Mouse (Mus musculus) kidney, postnatal 10 days (tissue): ENCODE measurements around the gene Dusp3.
A peak's percentile ranks its signal among the peaks of the same experiment; 100 is the strongest.

Experiments used
- DNase-seq: peaks from one replicate; pipeline ENCODE4 v3.0.0; 2021; ENCODE audit warnings: mixed read lengths

The Dusp3 gene

GRCm38 (mm10) chr11:101973496-101973895 lies 13.3 kb downstream of the Dusp3 start:
- DNase-seq = no peak

GRCm38 (mm10) chr11:101972651-101973050 lies 14.2 kb downstream of the Dusp3 start:
- DNase-seq = no peak

GRCm38 (mm10) chr11:101972097-101972496 lies 14.7 kb downstream of the Dusp3 start:
- DNase-seq = no peak

- peak; percentile 57 for DNase-seq
These were observed 15.4 kb downstream of the Dusp3 start for GRCm38 (mm10) chr11:101971410-101971809.

DNA sequence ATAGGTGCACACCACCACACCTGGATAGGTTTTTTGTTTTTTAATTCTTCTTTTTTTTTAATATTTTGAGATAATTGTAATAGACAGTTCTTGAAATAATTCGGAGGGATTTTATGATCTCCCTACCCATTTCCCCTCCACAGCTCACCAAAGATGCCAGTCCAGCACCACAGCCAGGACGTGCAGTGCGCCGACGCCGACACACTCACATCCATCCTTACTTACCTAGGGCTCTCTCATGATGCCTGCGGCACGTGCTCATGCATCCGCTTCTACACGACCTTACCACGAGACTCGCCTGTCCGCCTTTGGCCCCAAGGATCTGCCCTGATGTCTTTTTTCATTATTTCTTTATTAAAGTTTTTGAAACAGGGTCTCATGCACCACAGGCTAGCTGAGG lies 17.0 kb downstream of the Dusp3 start:
- DNase-seq = no peak

DNA sequence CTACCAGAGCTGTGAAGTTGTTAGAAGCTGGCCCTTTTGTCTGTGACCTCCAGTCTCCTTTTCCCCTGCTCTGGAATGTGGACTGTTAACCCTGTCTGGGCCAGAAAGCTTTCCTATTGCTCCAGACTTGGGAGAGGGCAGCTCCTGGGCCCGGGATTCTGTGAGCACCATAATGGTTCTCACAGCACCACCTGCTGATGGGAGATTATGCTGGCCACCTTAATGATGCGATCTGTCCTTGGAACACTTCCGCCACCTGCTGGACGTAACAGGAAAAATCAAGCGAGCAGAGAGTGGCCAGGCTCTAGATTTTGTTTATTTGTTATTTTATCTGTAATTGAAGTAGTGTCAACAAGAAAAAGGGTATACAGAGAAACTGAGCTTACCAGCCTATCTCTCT lies 18.0 kb downstream of the Dusp3 start:
- DNase-seq = peak; percentile 92

DNA sequence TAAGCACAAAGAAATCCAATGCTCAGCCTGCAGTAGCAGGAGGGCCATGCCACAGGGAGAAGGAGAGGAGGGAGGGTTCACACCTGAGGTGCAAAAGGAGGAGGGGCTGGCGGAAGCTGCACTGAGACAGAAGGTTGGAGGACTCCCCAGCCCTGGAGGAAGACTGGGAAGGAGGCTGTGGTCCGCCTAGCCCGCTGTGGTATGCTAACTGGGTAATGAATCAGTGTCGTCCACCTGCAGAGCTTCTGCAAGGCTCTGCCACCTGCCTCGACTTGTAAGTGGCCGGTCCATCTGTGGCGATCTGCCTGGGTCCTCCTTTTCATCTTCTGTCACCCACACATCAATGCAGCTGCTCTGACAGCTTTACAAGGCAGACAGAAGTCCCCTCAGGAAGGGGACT lies 18.5 kb downstream of the Dusp3 start:
- no peak for DNase-seq

- DNase-seq = no peak
These were observed 19.7 kb downstream of the Dusp3 start, which contains the start of gene Sost for GRCm38 (mm10) chr11:101966965-101967614. Gene Sost, minus strand, starts transcription at chr11:101967015.

GRCm38 (mm10) chr11:101965553-101965952 lies 21.3 kb downstream of the Dusp3 start:
- DNase-seq = no peak

DNA sequence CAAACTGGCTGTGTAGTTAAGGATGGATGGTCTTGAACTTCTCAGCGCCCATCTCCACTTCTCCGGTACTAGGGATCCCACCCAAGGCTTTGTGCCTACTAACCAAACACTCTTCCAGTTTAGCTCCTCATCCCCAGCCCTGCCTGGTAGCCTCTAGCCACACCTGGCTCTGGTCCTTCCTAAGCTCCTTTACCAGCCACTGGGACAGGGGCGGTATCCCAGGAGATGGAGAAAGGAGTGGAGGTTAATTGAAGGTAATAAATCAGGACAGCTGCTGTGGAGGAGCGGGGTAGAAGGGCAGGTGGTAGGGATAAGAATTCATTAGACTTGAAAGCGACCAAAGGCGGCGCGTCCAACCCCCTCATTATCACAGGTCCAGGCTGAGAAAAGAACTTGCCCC lies 22.2 kb downstream of the Dusp3 start:
- no peak for DNase-seq

DNA sequence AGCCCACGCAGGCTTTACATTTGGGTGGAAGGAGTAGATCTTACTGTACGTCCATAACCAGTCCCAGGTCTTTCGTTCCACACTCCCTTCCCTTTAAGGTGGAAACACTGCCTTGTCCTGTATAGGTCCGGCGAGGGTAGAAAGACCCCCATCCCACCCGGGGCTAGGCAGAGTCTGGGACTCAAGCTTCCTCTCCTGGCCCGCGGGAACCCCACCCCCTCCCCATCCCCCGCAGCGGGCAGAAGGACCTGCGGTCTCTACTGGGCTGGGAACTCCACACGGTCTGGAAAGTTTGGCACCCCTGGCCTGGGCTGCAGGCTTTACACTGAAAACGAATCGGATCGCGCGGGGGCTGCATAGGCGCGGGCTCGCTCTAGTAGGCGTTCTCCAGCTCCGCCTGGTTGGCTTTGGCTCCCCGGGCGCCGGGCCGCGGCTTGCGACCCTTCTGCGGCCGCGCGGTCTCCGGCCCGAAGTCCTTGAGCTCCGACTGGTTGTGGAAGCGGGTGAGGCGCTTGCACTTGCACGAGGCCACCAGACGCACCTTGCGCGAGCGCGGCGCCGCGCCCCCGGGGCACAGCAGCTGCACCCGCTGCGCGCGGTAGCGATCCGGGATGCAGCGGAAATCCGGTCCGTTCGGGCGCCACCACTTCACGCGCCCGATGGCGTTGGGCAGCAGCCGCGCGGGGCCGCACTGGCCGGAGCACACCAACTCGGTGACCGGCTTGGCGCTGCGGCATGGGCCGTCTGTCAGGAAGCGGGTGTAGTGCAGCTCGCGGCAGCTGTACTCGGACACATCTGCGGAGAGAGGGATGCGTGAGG lies 23.1 kb downstream of the Dusp3 start:
- DNase-seq = peak; percentile 60

DNA sequence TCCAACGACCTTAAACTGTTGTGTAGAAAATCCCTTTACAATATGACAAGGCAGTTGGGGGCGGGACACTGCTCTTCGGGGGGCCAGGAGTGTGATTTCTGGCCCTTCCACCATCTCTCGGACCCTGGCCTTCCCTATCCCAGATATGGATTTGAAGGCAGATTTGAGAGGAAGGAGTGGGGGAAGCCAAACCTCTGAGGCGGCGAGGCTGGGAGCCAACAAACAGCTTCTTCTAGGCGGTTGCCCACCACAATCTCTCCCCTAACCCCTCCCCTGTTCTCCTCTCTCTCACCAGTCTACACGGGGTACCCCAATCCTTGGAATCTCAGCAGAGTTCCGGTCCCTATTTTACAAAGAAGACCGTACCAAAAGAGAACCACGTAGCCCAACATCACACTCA lies 23.8 kb downstream of the Dusp3 start:
- DNase-seq = no peak

- no peak for DNase-seq
These were observed 29.3 kb downstream of the Dusp3 start for GRCm38 (mm10) chr11:101957476-101957875.

DNA sequence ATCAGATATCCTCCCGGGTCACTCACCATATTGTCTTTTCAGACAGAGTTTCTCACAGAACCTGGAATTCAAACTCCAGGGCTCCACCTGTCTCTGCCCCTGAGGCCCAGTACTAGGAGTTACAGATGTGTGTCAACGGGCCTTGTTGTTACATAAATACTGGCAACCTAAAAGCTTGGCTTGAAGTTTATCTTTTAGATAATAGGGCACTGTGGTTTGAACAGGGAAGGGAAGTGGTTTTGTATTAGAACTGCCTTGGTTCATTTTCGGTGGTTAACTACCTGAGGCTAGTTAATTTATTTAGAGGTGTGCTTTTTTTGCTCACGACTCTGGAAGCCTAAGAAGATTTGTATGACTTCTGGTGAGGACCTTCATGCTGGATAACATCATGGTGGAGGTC lies 33.4 kb downstream of the Dusp3 start:
- DNase-seq = no peak

DNA sequence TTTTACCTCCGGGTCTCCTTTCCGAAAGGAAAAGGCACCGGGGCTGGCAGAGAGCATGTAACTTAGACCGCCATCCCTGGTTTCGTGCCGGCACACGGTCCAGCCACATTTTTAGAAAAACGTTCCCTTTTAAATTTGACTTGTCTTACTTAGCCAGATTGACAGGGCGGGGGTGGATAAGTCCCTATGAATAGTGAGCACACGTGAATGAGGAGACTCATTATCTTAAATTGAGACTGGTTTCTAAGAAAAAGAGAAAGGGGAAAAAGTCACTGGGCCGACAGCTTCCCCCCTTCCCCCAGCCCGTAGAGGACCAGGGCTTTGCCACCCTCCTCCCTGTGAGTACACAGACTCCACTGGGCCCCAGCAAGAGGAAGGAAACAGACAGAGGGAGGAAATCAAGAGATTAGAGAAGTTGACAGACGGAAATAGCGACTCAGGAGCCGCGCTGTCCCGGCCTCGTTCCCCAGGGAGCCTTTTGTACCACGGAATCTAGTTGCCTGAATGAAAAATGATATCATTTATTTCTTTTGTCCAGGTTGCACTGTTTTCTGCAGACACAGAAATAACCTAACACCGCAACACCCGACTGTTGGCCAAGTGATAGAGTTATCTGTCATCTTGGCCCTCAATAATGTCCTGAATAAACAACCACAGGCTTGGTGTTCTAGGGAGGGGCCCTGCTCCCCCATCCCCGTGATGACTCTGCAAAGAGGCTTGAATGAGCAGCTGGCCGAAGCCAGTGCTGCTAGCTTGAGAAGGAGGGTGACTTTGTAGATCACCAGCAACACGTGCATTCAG lies 34.1 kb downstream of the Dusp3 start:
- DNase-seq = peak; percentile 81

DNA sequence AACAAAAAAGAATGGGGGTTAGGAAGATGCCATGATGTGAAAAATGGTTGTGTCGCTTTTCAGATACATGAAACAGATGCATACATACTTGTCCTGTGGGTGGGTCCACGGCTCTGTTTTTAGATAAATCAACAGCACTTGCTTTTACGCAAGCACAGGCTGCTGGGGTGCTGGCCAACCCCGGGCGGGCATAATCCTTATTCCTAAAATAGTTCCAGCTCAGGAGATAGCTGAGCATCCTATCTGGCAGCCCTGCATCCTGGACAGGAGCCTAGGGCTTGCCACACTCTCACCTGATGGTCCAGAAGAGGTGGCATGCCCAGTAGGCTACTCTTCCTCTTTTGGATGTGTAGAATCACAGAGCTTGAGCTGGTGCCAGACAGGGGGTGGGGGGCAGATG lies 36.8 kb downstream of the Dusp3 start:
- DNase-seq = no peak

DNA sequence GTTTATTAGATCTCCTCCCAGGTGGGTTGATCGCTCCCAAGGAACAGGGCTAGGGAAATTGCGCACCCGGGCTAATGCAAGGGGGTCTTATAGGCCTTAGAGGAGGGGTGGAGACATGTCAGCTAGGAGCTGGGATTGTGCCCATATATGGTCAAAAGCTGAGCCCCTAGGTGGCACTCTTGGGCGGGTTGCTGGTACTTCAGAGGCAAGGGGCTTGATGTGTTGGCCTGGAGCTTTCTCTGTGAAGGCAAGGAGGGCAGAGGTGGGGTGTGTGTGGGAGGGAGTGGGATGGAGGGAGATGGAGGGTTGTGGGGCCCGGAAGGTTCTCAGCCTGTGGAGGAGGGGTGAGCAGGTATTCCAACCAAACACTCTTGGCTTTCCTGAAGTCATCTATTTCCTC lies 40.3 kb downstream of the Dusp3 start:
- DNase-seq = no peak

DNA sequence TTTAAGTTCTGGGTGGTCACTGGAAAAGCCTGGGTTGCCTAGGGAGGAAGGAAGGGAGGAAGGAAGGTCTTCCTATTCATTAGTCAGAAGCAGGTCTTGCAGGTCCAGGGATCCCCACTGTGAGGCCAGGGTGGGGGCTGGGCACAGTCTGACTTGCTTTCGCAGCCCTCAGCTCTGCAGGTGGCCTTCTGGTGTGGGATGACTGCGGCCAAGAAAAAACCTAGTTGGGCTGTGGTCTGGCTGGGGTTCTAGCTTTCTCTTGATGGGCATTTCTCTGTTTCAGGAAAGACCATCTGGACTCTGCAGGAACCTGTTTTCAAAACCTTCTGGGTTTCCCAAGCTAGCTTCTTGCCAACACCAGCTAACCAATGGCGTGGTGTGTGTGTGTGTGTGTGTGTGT lies 43.8 kb downstream of the Dusp3 start:
- peak; percentile 31 for DNase-seq

DNA sequence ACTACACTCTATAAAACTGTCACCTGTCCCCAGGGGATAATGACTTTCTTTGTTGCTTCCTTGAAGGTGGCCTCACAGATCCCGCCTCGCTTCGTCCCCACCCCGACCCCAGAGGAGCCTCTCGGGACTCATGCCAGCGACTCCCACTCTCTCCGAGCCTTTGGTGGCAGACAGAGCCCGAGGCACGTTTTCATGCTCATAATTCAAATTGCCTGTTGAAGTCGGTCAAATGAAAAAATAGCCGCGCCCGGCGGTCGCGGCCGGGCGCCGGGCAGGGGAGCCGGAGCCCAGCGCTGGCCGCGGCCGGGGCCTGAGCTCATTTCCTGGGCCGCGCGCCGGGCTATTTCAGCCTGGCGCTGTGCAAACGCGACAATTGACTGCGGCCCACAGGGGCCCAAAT lies 49.7 kb downstream of the Dusp3 start:
- DNase-seq = peak; percentile 55

- no peak for DNase-seq
These were observed 50.4 kb downstream of the Dusp3 start for GRCm38 (mm10) chr11:101936421-101936820.

DNA sequence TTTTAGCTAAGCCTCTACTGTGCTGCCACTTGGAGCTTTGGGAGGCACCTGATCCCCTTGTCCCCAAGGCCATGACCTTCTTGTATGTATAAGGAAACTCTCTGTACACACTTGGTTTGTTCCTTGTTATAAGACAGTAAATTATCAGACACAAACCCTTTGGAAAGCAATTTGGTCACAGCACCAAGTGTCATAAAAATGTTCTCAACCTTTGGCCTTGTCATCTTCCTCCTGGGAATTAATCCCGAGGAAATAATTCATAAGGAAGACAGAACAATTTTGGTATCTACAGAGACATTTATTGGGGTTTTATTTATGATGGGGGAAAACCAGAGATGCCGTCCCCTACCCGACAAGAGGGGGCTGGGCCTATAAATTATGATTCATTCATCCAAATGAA lies 51.1 kb downstream of the Dusp3 start:
- DNase-seq = no peak

DNA sequence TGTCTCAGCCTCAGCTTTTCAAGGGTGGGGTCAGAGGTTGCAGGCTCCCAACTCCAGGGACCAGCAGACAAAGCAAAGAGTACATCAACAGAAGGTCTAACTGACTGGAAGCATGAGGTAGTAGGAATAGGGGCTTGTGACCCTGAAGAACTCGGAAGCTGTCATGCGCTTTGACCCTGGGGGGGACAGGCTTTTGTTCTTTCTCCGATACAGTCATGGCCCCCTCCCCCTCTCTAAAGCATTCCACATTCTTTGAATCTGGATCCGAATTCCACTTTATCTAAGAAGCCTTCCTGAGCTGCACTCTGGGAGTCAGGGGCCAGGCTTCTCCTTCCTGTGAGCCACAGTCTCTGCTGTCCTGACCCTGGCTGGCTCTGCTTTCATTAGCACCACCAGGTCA lies 54.8 kb downstream of the Dusp3 start:
- no peak for DNase-seq

GRCm38 (mm10) chr11:101928030-101928762 lies 58.6 kb downstream of the Dusp3 start:
- peak; percentile 54 for DNase-seq
